Mouse (Mus musculus): ENCODE measurements at regions not wholly inside any gene's neighbourhood (a gene's known extent, or its start where the extent isn't known, plus 50 kb on each side); places are given as distances from the start of the nearest gene placed in this dataset.

DNA sequence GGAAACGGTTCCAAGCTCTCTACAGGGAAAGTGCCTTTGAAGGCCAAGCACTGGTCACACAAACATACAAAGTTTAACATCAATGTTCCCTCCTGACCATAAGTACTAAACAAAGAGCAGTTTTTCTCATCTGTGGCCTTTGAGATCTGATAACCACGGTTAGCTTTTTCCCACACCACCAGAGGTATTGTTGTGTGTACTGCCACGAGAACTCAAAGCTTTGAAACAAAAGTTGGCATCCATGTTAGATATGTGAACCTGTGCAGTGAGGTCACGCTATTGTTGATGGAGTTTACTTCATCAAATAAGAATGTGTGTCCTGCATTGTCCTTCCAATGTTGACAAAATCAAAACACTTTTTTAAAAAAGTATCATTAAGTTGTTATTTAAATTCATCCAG is 79.9 kb upstream of the Myo10 start:
- Histone ChIP-seq H3K4me1 (peaks cover 8% of the 10 kb centered on the region), H3K36me3 (replicated peaks) (no peaks in the 10 kb centered on the region), H3K27ac (no peak overlapping the region), H3K9me3 (no peaks in the 10 kb centered on the region), H3K4me3 (no peak overlapping the region), H3K27me3 (ENCODE audit: poor library complexity, severe bottlenecking) (no peaks in the 10 kb centered on the region)
- WGBS = 84% methylated on average over 4 of the region's 4 CpGs
- DNase-seq (ENCODE audit: extremely low spot score, low spot score) = no peak

DNA sequence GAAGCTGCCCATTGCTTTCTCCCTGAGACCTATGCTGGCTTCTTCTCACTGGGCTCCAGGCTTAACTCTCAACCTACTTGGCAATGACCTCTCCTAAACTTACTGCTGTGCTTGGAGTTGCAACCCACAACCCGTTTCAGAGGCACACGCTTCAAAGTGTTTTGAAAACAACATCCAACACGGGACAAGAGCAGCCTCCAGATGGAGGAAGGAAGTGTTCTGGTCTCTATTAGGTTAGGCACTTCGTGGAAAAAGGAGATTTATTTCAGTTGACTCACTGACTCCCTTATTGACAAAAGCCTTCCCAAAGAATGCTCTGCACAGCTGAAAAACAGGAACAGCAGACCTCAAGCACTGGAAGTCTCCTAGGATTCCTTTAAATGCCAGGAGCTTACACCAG is 76.1 kb upstream of the Myo10 start:
- 69% methylated on average over 4 of the region's 4 CpGs for WGBS
- H3K27ac ChIP-seq = no peak overlapping the region
- H3K36me3 ChIP-seq (replicated peaks) = no peaks in the 10 kb centered on the region
- no peak overlapping the region for H3K4me3 ChIP-seq
- DNase-seq (ENCODE audit: extremely low spot score, low spot score) = no peak
- no peaks in the 10 kb centered on the region for H3K9me3 ChIP-seq
- H3K4me1 ChIP-seq = no peaks in the 10 kb centered on the region
- no peaks in the 10 kb centered on the region for H3K27me3 ChIP-seq (ENCODE audit: poor library complexity, severe bottlenecking)

DNA sequence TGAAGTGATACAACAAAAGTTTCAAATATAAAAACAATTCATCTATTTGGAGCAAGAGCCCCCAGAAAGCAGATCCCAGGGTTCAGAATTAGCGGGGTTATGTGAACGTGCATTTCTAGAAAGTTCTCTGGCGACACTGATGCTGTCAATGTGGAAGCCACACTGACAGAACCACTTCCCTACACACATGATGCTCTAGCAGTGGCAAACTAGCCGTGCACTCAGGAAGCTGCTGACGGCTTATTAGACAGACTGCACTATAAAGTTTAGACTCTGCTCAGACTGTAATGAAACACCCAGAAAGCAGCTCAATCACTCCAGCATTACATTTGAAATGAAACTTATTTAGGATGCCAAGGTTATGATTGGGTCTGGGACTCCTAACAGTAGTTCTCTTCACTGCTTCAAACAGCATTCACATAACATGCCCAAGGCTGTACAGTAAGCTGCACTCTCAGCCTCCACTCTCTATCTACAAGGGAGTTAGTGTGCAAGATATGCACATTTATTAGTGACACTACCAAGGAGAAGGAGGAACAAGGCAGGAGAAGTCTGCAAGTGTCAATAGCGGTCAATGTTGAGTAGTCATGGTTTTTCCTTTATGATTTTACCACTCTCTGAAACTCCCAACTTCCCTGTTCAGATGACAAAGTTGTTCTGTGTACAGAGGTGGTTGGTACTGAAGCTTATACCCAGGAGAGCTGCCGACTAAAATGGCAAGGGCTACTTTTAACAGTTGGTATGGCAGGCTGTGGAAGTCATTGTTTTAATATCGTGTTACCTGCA is 71.9 kb upstream of the Myo10 start:
- Histone ChIP-seq H3K27me3 (ENCODE audit: poor library complexity, severe bottlenecking) (no peaks in the 10 kb centered on the region), H3K27ac (no peak overlapping the region), H3K9me3 (no peaks in the 10 kb centered on the region), H3K36me3 (replicated peaks) (no peaks in the 10 kb centered on the region), H3K4me1 (0 out of 2 replicates have a peak, but pooled peaks cover 3% of the 10 kb centered on the region), H3K4me3 (no peak overlapping the region)
- DNase-seq (ENCODE audit: extremely low spot score, low spot score) = no peak
- WGBS = 90% methylated on average over 8 of the region's 8 CpGs

DNA sequence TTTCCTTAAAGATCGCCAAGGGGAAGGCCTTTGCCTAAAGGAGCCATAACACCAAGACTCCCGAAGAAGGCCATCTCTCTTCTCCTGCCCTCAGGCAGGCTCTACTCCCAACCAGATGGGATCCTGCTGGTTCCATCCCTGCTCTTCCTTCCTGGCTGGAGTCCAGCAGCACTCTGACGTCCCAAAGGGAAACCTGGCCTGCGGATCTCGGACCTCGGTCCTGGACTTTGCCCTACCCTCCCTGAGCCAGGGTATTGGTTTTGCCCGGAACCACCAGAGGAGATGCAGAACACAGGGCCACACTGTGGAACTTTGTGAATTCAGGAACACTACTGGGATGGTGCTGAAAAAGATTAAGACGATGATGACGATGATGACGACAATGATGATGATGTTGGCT is 67.4 kb upstream of the Myo10 start:
- no peak for DNase-seq (ENCODE audit: extremely low spot score, low spot score)
- H3K27ac ChIP-seq = no peak overlapping the region
- no peak overlapping the region for H3K4me3 ChIP-seq
- no peaks in the 10 kb centered on the region for H3K36me3 ChIP-seq (replicated peaks)
- no peaks in the 10 kb centered on the region for H3K27me3 ChIP-seq (ENCODE audit: poor library complexity, severe bottlenecking)
- no peaks in the 10 kb centered on the region for H3K9me3 ChIP-seq
- H3K4me1 ChIP-seq = peaks cover 12% of the 10 kb centered on the region
- 90% methylated on average over 10 of the region's 10 CpGs for WGBS

DNA sequence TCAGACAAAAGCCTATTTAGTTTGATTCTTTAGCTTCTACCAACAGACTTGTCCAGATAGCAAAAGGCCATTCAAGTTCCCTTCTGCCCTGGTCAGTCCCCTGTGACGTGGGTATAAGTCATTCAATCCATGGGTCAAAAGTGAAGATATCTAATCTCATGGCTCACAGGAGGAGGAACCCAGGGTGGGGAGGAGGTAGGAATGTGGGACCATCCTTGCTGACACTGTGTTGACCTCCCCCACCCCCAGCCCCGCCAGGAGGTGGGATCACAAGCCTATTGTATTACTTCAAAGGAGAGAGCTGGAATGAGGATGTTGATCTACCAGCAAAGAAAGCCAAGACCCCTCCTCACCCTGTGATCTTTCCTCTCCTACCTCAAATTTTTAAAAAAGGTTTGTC is 66.5 kb upstream of the Myo10 start:
- WGBS = 16% methylated on average over 2 of the region's 2 CpGs
- DNase-seq (ENCODE audit: extremely low spot score, low spot score) = no peak
- Histone ChIP-seq H3K9me3 (no peaks in the 10 kb centered on the region), H3K27me3 (ENCODE audit: poor library complexity, severe bottlenecking) (no peaks in the 10 kb centered on the region), H3K4me1 (peaks cover 12% of the 10 kb centered on the region), H3K36me3 (replicated peaks) (no peaks in the 10 kb centered on the region), H3K4me3 (no peak overlapping the region), H3K27ac (no peak overlapping the region)

DNA sequence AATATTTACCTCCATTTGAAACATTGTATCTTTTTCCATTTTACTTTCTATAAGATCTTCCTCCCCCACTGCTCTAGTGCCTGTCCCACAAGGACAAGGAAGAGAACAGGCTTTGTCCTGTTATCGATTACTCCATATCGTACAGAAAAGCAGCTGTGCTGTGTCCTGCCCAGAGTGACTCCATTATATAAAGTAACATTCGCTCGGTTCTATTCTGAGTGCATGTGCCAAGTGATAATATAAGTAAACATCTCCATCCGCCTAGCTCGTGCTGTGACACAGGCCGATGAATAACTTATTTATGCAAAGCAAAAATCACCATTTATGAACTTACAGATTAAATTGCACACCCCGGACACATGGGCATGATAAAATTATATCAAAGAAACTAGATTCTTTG is 64.8 kb upstream of the Myo10 start:
- no peaks in the 10 kb centered on the region for H3K27me3 ChIP-seq (ENCODE audit: poor library complexity, severe bottlenecking)
- peaks cover 12% of the 10 kb centered on the region for H3K4me1 ChIP-seq
- H3K9me3 ChIP-seq = no peaks in the 10 kb centered on the region
- DNase-seq (ENCODE audit: extremely low spot score, low spot score) = no peak
- WGBS = 96% methylated on average over 8 of the region's 8 CpGs
- no peak overlapping the region for H3K27ac ChIP-seq
- no peaks in the 10 kb centered on the region for H3K36me3 ChIP-seq (replicated peaks)
- H3K4me3 ChIP-seq = no peak overlapping the region

DNA sequence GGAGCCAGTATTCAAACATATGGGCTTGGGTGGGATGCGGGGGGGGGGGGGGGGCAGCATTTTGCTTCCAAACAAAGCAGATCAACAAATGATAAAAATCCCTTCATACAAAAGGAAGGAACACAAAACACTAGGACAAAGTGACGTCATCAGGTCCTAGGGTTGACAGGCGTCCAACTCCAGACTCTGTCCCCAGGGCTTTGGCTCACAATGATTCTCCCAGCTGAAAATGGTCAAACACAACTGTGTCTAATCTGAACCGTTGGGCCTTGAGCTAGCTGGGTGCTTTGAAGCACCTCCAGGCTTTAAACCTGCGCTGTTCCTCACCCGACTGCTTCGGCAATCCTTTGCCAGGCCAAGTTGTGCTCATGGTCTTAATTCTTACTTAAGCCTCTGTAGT is 64.1 kb upstream of the Myo10 start:
- DNase-seq (ENCODE audit: extremely low spot score, low spot score) = no peak
- WGBS = 82% methylated on average over 7 of the region's 7 CpGs
- H3K4me1 ChIP-seq = peaks cover 12% of the 10 kb centered on the region
- no peak overlapping the region for H3K27ac ChIP-seq
- no peaks in the 10 kb centered on the region for H3K36me3 ChIP-seq (replicated peaks)
- H3K9me3 ChIP-seq = no peaks in the 10 kb centered on the region
- no peaks in the 10 kb centered on the region for H3K27me3 ChIP-seq (ENCODE audit: poor library complexity, severe bottlenecking)
- no peak overlapping the region for H3K4me3 ChIP-seq

DNA sequence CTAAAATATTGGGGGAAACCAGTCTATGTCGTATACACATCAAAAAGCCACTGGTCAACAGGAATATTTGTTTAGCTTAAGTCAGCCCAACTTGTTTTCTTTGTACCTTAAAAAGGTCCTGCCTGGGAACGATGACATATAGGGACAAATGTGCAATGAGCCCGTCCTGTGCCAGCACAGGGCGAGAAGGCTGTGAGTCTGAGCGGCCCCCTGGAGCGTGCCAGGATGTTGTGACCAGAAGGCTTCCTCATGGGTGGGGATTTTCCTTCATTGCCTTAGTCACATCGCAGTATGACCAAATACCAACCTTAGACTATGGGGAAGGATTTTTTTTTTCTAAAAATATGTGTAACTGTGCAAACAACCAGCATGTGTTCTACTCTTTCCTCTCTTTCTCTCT is 58.7 kb upstream of the Myo10 start:
- no peak for DNase-seq (ENCODE audit: extremely low spot score, low spot score)
- Histone ChIP-seq H3K4me1 (no peaks in the 10 kb centered on the region), H3K27me3 (ENCODE audit: poor library complexity, severe bottlenecking) (no peaks in the 10 kb centered on the region), H3K27ac (no peak overlapping the region), H3K4me3 (no peak overlapping the region), H3K9me3 (no peaks in the 10 kb centered on the region), H3K36me3 (replicated peaks) (no peaks in the 10 kb centered on the region)
- 86% methylated on average over 7 of the region's 7 CpGs for WGBS

DNA sequence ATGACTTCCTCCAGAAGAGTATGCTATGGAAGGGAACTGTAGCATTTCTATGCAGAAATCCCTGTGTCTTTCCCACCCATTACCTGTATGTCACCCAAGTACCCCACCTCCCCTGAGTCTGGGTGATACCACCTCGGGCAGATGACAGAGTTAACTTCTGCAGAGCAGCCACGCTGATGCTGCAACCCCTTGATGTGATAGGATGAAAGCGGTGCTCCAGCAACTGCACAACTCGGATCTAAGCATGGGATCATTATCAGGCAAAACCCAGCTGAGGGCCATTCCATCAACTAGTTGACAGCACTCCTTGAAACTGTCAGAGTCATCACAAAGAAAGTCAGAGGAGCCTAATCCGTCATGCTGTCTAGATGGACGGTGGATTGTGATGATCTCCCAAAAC is 49.8 kb upstream of the Myo10 start:
- H3K36me3 ChIP-seq (replicated peaks) = no peaks in the 10 kb centered on the region
- H3K27me3 ChIP-seq (ENCODE audit: poor library complexity, severe bottlenecking) = no peaks in the 10 kb centered on the region
- no peaks in the 10 kb centered on the region for H3K9me3 ChIP-seq
- H3K4me3 ChIP-seq = no peak overlapping the region
- H3K27ac ChIP-seq = no peak overlapping the region
- 0 out of 2 replicates have a peak, but pooled peaks cover 2% of the 10 kb centered on the region for H3K4me1 ChIP-seq
- DNase-seq (ENCODE audit: extremely low spot score, low spot score) = no peak
- WGBS = 81% methylated on average over 6 of the region's 6 CpGs
